Mouse (Mus musculus): ENCODE results near the gene Adam12. TPM values are rescaled to one million over a fixed set of nuclear protein-coding genes. Genes with fewer than 3 reads are reported as not detected.

Adam12 gene
- polyA plus RNA-seq, 1 experiment from 2014 or later, result 3.4 TPM

DNA sequence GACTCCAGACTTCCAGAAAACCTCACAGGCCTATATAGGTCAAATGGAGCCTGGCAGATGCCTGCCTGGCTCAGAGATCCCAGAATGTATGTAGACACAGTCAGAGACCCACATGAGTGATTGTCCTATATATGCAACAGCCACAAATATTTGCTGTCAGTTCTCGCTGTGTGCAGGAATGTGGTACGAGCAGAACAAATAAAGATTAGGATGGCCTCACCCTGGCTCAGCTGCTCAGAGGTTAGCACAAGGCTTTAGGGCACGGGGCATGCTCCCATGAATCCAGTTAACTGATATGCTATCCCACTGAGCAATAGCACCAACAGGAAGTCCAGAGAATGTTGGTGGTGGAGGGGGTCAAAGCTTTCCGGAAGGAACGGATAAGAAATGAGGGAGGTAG is 261.5 kb downstream of the Adam12 start:
- no peak for DNase-seq
- Histone ChIP-seq H3K4me2 (ENCODE audit: low read length) (no peak overlapping the region), H3K9me3 (ENCODE audit: control insufficient read depth, low read length) (no peaks in the 10 kb centered on the region), H3K4me3 (replicated peaks; ENCODE audit: low read depth, low read length) (no peak overlapping the region), H3K4me1 (ENCODE audit: control insufficient read depth, insufficient read depth, low read length) (peaks cover 7% of the 10 kb centered on the region; the same call in 1 of the 2 replicates), H3K27ac (replicated peaks; ENCODE audit: low read depth, low read length) (no peak overlapping the region), H3K27me3 (ENCODE audit: control insufficient read depth, insufficient read depth, low read length) (no peaks in the 10 kb centered on the region), H3K36me3 (ENCODE audit: control insufficient read depth, insufficient read depth, low read length) (no peaks in the 10 kb centered on the region), H3K9ac (replicated peaks; ENCODE audit: low read length) (no peak overlapping the region)
- 82% methylated on average over 5 of the region's 5 CpGs for WGBS
- ATAC-seq (ENCODE audit: low FRiP score, low TSS enrichment), result no peak

DNA sequence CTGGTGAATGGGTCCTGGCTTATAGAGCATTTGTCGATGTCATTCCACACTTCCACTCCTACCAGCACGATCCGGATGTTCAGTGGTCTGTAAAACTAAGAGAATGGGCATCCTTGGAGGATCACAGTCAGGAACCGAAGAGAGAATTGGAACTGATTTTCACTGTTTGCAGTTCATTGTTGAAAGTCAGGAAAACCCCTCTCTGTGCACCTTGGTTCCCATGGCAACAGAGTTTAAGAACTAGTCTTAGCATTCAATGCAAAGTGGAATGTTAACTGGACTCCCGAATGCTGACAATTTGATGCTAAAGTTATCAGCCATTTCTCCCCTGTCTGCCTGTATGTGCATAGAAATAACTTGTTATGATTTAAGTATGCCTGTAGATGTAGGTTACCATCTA is 264.0 kb downstream of the Adam12 start:
- ATAC-seq (ENCODE audit: low FRiP score, low TSS enrichment) (no peak), DNase-seq (peak; percentile 76)
- Histone ChIP-seq H3K4me3 (replicated peaks; ENCODE audit: low read depth, low read length) (no peak overlapping the region), H3K36me3 (ENCODE audit: control insufficient read depth, insufficient read depth, low read length) (no peaks in the 10 kb centered on the region), H3K27me3 (ENCODE audit: control insufficient read depth, insufficient read depth, low read length) (no peaks in the 10 kb centered on the region), H3K4me2 (ENCODE audit: low read length) (no peak overlapping the region), H3K27ac (replicated peaks; ENCODE audit: low read depth, low read length) (peak overlapping the region; percentile 37; the same call in 1 of the 2 replicates), H3K9me3 (ENCODE audit: control insufficient read depth, low read length) (no peaks in the 10 kb centered on the region), H3K9ac (replicated peaks; ENCODE audit: low read length) (no peak overlapping the region), H3K4me1 (ENCODE audit: control insufficient read depth, insufficient read depth, low read length) (peaks cover 7% of the 10 kb centered on the region; the same call in 1 of the 2 replicates)
- 15% methylated on average over 5 of the region's 5 CpGs for WGBS

DNA sequence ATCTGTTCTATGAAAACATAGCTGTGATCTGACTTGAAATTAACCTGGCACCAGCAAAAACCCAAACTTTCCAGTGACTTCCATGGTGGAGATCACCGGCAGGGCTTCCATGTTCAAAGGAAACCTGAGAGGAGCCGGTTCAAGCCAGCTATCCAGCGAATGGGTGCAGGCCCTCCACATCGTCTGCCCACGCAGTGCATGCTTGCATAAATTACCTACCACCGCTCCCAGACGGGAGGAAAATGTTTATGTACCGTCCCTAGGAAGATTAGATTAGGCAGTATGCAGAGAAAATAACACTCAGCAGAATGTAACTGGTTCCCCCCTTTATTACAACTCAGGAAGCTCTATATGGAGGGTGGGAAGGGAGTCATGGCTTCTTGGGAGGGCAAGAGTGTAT is 268.4 kb downstream of the Adam12 start:
- Histone ChIP-seq H3K4me2 (ENCODE audit: low read length) (no peak overlapping the region), H3K4me1 (ENCODE audit: control insufficient read depth, insufficient read depth, low read length) (peaks cover 7% of the 10 kb centered on the region; the same call in 1 of the 2 replicates), H3K27ac (replicated peaks; ENCODE audit: low read depth, low read length) (no peak overlapping the region), H3K27me3 (ENCODE audit: control insufficient read depth, insufficient read depth, low read length) (no peaks in the 10 kb centered on the region), H3K9me3 (ENCODE audit: control insufficient read depth, low read length) (no peaks in the 10 kb centered on the region), H3K4me3 (replicated peaks; ENCODE audit: low read depth, low read length) (no peak overlapping the region), H3K9ac (replicated peaks; ENCODE audit: low read length) (no peak overlapping the region), H3K36me3 (ENCODE audit: control insufficient read depth, insufficient read depth, low read length) (no peaks in the 10 kb centered on the region)
- ATAC-seq (ENCODE audit: low FRiP score, low TSS enrichment), result no peak
- DNase-seq, result no peak
- 75% methylated on average over 8 of the region's 8 CpGs for WGBS

DNA sequence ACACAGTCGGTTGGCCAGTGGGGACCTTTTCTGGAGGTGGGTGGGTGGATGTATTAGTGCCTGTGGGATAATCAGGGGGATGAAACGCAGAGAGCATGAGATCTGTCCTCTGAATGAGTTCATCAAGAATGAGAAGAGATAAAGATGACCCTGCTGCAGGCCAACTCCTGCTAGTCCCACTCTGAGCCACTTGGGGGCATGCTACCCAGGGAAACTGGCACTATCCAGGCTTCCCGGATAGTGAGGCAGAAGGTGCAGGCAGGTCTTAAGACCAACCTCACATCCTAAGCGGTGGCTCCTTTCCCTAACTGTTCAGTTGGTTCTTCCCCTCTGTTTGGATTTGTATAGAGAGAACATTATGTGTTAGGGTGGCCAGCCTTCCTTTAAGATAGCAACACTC is 272.7 kb downstream of the Adam12 start:
- no peak overlapping the region for H3K9ac ChIP-seq (replicated peaks; ENCODE audit: low read length)
- 58% methylated on average over 4 of the region's 4 CpGs for WGBS
- no peaks in the 10 kb centered on the region for H3K36me3 ChIP-seq (ENCODE audit: control insufficient read depth, insufficient read depth, low read length)
- H3K27ac ChIP-seq (replicated peaks; ENCODE audit: low read depth, low read length), result no peak overlapping the region
- H3K4me1 ChIP-seq (ENCODE audit: control insufficient read depth, insufficient read depth, low read length), result no peaks in the 10 kb centered on the region
- no peak overlapping the region for H3K4me2 ChIP-seq (ENCODE audit: low read length)
- ATAC-seq (ENCODE audit: low FRiP score, low TSS enrichment) (no peak), DNase-seq (peak; percentile 33)
- H3K27me3 ChIP-seq (ENCODE audit: control insufficient read depth, insufficient read depth, low read length), result no peaks in the 10 kb centered on the region
- no peak overlapping the region for H3K4me3 ChIP-seq (replicated peaks; ENCODE audit: low read depth, low read length)
- no peaks in the 10 kb centered on the region for H3K9me3 ChIP-seq (ENCODE audit: control insufficient read depth, low read length)

DNA sequence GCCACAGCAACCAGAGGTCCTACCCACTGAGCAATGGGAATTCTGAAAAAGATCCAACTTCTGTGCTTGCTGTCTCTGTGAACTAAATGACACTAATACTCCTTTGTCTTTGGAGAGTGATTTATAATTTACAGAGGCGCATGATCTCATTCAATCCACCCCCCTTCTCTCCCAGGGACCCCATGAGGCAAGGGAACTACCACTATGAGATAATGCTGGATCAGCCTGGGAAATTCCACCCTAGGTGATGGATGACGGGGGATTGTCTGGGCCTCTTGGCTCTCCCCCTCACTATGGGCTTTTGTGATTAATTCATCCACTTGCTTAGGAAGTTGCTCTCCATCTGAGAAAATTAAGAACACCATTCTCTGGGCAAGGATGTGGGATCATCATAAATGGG is 274.1 kb downstream of the Adam12 start:
- WGBS, result 74% methylated on average over 2 of the region's 2 CpGs
- no peak for ATAC-seq (ENCODE audit: low FRiP score, low TSS enrichment)

DNA sequence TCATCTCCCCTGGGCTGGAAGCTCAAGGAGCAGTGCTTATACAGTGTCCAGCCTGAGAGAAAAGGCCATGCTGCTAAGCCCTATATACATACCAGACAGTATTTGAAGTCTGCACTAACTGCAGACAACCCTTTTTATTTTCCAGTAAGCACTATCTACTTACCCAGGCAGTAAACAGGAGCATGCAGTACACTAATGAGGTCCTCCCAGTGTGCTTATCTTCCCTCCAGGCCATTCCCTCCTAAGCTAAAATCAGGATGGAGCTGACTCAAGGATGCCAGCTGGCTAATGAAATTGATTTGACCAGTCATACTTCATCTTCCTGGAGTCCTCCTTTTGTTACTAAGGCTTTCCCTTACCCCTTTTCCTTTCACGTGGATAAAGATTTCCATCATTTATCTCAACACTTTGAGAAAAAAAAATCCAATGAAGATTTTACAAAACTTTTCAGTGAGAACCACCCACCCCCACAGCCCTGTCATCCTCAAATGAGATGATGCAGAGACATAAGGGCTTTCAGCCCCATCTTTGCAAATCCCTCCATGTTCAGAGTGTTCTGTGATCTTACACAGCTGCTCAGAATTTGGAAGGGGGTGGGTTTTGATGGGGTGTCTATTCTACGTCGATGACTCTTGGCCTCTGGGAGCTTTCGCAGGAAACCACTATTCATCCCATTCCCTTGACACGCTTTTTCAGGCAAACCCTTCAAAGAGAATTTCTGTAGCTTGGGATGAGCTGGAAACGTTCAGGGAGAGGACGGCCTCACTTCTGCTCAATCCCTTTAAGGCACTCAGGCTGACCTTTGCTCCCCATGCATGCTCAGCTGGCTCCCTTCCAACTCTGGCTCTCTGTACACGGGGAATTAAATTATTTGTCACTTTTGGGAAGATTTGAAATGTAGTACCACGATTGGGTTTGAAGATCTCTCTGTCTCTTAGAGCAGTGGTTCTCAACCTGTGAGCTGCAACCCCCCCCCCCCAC is 277.5 kb downstream of the Adam12 start:
- ATAC-seq (ENCODE audit: low FRiP score, low TSS enrichment) (no peak), DNase-seq (no peak)
- H3K27ac ChIP-seq (replicated peaks; ENCODE audit: low read depth, low read length), result no peak overlapping the region

More for the DNA sequence above, 274.1 kb downstream of the Adam12 start:
- no peaks in the 10 kb centered on the region for H3K27me3 ChIP-seq (ENCODE audit: control insufficient read depth, insufficient read depth, low read length)
- no peak overlapping the region for H3K4me2 ChIP-seq (ENCODE audit: low read length)
- no peak overlapping the region for H3K27ac ChIP-seq (replicated peaks; ENCODE audit: low read depth, low read length)
- H3K4me3 ChIP-seq (replicated peaks; ENCODE audit: low read depth, low read length), result no peak overlapping the region
- DNase-seq, result no peak
- no peak overlapping the region for H3K9ac ChIP-seq (replicated peaks; ENCODE audit: low read length)
- H3K36me3 ChIP-seq (ENCODE audit: control insufficient read depth, insufficient read depth, low read length), result no peaks in the 10 kb centered on the region
- H3K4me1 ChIP-seq (ENCODE audit: control insufficient read depth, insufficient read depth, low read length), result no peaks in the 10 kb centered on the region
- no peaks in the 10 kb centered on the region for H3K9me3 ChIP-seq (ENCODE audit: control insufficient read depth, low read length)

DNA sequence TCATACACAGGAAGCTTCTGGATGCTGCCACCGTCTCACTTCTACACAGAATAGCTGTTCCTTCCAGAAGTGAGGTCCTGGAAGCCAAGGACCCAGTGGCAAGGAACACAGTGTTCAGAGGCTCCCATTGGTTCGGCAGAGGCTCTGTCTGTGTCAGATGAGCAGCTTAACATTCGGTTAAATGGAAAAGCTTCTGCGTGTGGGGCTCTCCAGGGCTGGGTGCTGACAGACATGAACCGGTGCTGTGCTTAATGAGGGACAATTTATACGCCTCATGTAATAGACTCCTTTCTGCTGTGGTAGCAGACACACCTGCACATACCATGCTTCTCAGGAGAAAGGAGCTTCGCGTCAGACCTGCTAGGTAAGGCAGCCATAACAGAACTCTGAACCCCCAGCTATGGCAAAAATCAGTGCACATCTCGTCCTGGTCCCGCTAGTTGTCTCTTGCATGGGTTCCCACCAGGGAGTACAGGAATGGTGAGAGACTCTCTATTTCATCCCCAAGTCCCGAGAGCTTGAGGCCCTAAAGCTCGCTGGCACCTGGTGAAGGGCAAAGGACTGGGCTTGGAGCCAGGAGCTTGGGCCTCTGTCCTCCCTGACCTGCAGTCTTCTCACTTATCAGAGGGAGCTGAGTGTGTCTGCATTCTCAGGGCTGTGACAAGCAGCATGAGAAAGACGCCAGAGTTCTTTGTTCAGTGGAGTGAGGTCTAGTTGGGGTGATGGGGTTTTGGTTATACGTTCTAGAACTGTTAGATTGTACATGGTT is 280.0 kb downstream of the Adam12 start:
- WGBS, result 91% methylated on average over 14 of the region's 14 CpGs
- no peak overlapping the region for H3K4me3 ChIP-seq (replicated peaks; ENCODE audit: low read depth, low read length)
- H3K4me1 ChIP-seq (ENCODE audit: control insufficient read depth, insufficient read depth, low read length), result no peaks in the 10 kb centered on the region
- H3K4me2 ChIP-seq (ENCODE audit: low read length), result no peak overlapping the region
- H3K27ac ChIP-seq (replicated peaks; ENCODE audit: low read depth, low read length), result no peak overlapping the region
- no peak for ATAC-seq (ENCODE audit: low FRiP score, low TSS enrichment)
- H3K36me3 ChIP-seq (ENCODE audit: control insufficient read depth, insufficient read depth, low read length), result no peaks in the 10 kb centered on the region
- H3K27me3 ChIP-seq (ENCODE audit: control insufficient read depth, insufficient read depth, low read length), result no peaks in the 10 kb centered on the region
- no peak overlapping the region for H3K9ac ChIP-seq (replicated peaks; ENCODE audit: low read length)
- DNase-seq, result no peak
- no peaks in the 10 kb centered on the region for H3K9me3 ChIP-seq (ENCODE audit: control insufficient read depth, low read length)

More for the DNA sequence above, 277.5 kb downstream of the Adam12 start:
- H3K4me1 ChIP-seq (ENCODE audit: control insufficient read depth, insufficient read depth, low read length), result no peaks in the 10 kb centered on the region
- H3K36me3 ChIP-seq (ENCODE audit: control insufficient read depth, insufficient read depth, low read length), result no peaks in the 10 kb centered on the region
- WGBS, result 45% methylated on average over 9 of the region's 9 CpGs
- H3K4me3 ChIP-seq (replicated peaks; ENCODE audit: low read depth, low read length), result no peak overlapping the region
- no peak overlapping the region for H3K9ac ChIP-seq (replicated peaks; ENCODE audit: low read length)
- no peaks in the 10 kb centered on the region for H3K9me3 ChIP-seq (ENCODE audit: control insufficient read depth, low read length)
- H3K4me2 ChIP-seq (ENCODE audit: low read length), result no peak overlapping the region
- H3K27me3 ChIP-seq (ENCODE audit: control insufficient read depth, insufficient read depth, low read length), result no peaks in the 10 kb centered on the region

DNA sequence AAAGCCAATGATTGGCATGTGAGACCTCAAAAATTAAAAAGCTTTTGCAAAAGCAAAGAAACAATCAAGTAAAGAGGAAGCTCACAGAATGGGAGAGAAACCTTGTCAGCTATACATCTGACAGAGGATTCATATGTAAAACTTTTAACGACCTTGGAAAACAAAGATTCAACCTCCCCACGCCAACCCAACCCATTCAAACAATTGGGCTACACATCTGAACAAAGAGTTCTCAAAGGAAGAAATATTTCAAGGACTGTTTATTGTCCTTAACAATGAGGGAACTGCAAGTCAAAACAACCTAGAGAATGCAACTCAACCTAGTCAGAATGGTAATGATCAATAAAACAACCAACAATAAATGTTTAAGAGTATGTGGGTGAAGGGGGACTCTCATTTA is 284.6 kb downstream of the Adam12 start:
- Histone ChIP-seq H3K4me2 (ENCODE audit: low read length) (no peak overlapping the region), H3K36me3 (ENCODE audit: control insufficient read depth, insufficient read depth, low read length) (no peaks in the 10 kb centered on the region), H3K27me3 (ENCODE audit: control insufficient read depth, insufficient read depth, low read length) (no peaks in the 10 kb centered on the region), H3K4me3 (replicated peaks; ENCODE audit: low read depth, low read length) (no peak overlapping the region), H3K9ac (replicated peaks; ENCODE audit: low read length) (no peak overlapping the region), H3K4me1 (ENCODE audit: control insufficient read depth, insufficient read depth, low read length) (no peaks in the 10 kb centered on the region), H3K27ac (replicated peaks; ENCODE audit: low read depth, low read length) (no peak overlapping the region), H3K9me3 (ENCODE audit: control insufficient read depth, low read length) (no peaks in the 10 kb centered on the region)
- no peak for DNase-seq
- WGBS, result 83% methylated on average over 2 of the region's 2 CpGs
- no peak for ATAC-seq (ENCODE audit: low FRiP score, low TSS enrichment)

Measured in midbrain, embryonic 14.5 days (tissue).